Mouse (Mus musculus): Measurements from ENCODE around the gene Ttc30b. TPM values are rescaled to one million over a fixed set of nuclear protein-coding genes. Genes with fewer than 3 reads are reported as not detected.
"Not testable (repeated sequence)": the region's sequence is repeated elsewhere in the genome, so short reads cannot be mapped to it uniquely, and the experiment has no call there.

Gene Ttc30b
- polyA plus RNA-seq, 1 experiment from 2014 or later, result 6.7 TPM

- no peak for TF ChIP-seq CTCF (IDR thresholded peaks at IDR 0.05; ENCODE audit: low read depth)
- Histone ChIP-seq H3K36me3 (ENCODE audit: control insufficient read depth, insufficient read depth) (no peaks in the 10 kb centered on the region), H3K4me1 (replicated peaks; ENCODE audit: control insufficient read depth, insufficient read depth, low read length) (no peaks in the 10 kb centered on the region), H3K27me3 (replicated peaks; ENCODE audit: control insufficient read depth, insufficient read depth, low read length) (no peaks in the 10 kb centered on the region), H3K27ac (ENCODE audit: low read depth, low read length) (no peak overlapping the region), H3K9ac (ENCODE audit: low read depth, low read length) (no peak overlapping the region), H3K4me3 (ENCODE audit: low read depth, low read length) (no peak overlapping the region), H3K4me2 (replicated peaks; ENCODE audit: low read depth) (no peak overlapping the region), H3K9me3 (ENCODE audit: control insufficient read depth) (no peaks in the 10 kb centered on the region)
- no peak for ATAC-seq
- 59% methylated on average over 8 of the region's 8 CpGs for WGBS
Measured at GRCm38 (mm10) chr2:75950685-75951084, 12.3 kb upstream of the Ttc30b start.

GRCm38 (mm10) chr2:75937520-75938116, 767 bp downstream of the Ttc30b start:
- Histone ChIP-seq H3K4me3 (ENCODE audit: low read depth, low read length) (peak overlapping the region; percentile 55), H3K4me2 (replicated peaks; ENCODE audit: low read depth) (peak overlapping the region; percentile 81), H3K9ac (ENCODE audit: low read depth, low read length) (peak overlapping the region; percentile 51; the same call in 1 of the 2 replicates)
- H3K27ac ChIP-seq (ENCODE audit: low read depth, low read length); H3K9me3 ChIP-seq (ENCODE audit: control insufficient read depth); H3K27me3 ChIP-seq (replicated peaks; ENCODE audit: control insufficient read depth, insufficient read depth, low read length); H3K36me3 ChIP-seq (ENCODE audit: control insufficient read depth, insufficient read depth); H3K4me1 ChIP-seq (replicated peaks; ENCODE audit: control insufficient read depth, insufficient read depth, low read length): not testable (repeated sequence)
- WGBS, result 66% methylated on average over 15 of the region's 17 CpGs
- ATAC-seq, result peak; percentile 56; the same call in 1 of the 2 replicates

GRCm38 (mm10) chr2:75936685-75937084, 1.7 kb downstream of the Ttc30b start:
- WGBS, result 92% methylated on average over 2 of the region's 2 CpGs
- not testable (repeated sequence) for H3K27ac ChIP-seq (ENCODE audit: low read depth, low read length); H3K4me2 ChIP-seq (replicated peaks; ENCODE audit: low read depth); ATAC-seq; H3K4me1 ChIP-seq (replicated peaks; ENCODE audit: control insufficient read depth, insufficient read depth, low read length); H3K9me3 ChIP-seq (ENCODE audit: control insufficient read depth); H3K36me3 ChIP-seq (ENCODE audit: control insufficient read depth, insufficient read depth); H3K9ac ChIP-seq (ENCODE audit: low read depth, low read length); H3K27me3 ChIP-seq (replicated peaks; ENCODE audit: control insufficient read depth, insufficient read depth, low read length); H3K4me3 ChIP-seq (ENCODE audit: low read depth, low read length)

GRCm38 (mm10) chr2:75933541-75933940, 4.8 kb downstream of the Ttc30b start:
- 29% methylated on average over 7 of the region's 7 CpGs for WGBS
- no peak for ATAC-seq
- Histone ChIP-seq H3K4me1 (replicated peaks; ENCODE audit: control insufficient read depth, insufficient read depth, low read length) (no peaks in the 10 kb centered on the region), H3K27ac (ENCODE audit: low read depth, low read length) (no peak overlapping the region), H3K4me3 (ENCODE audit: low read depth, low read length) (no peak overlapping the region), H3K36me3 (ENCODE audit: control insufficient read depth, insufficient read depth) (peaks cover 10% of the 10 kb centered on the region; the same call in 1 of the 2 replicates), H3K4me2 (replicated peaks; ENCODE audit: low read depth) (no peak overlapping the region), H3K27me3 (replicated peaks; ENCODE audit: control insufficient read depth, insufficient read depth, low read length) (no peaks in the 10 kb centered on the region), H3K9me3 (ENCODE audit: control insufficient read depth) (no peaks in the 10 kb centered on the region), H3K9ac (ENCODE audit: low read depth, low read length) (no peak overlapping the region)
- no peak for TF ChIP-seq CTCF (IDR thresholded peaks at IDR 0.05; ENCODE audit: low read depth)

GRCm38 (mm10) chr2:75930941-75931340, 7.4 kb downstream of the Ttc30b start:
- ATAC-seq, result no peak
- no peak for TF ChIP-seq CTCF (IDR thresholded peaks at IDR 0.05; ENCODE audit: low read depth)
- peaks cover 14% of the 10 kb centered on the region; the same call in 1 of the 2 replicates for H3K36me3 ChIP-seq (ENCODE audit: control insufficient read depth, insufficient read depth)
- no peaks in the 10 kb centered on the region for H3K4me1 ChIP-seq (replicated peaks; ENCODE audit: control insufficient read depth, insufficient read depth, low read length)
- no peak overlapping the region for H3K4me2 ChIP-seq (replicated peaks; ENCODE audit: low read depth)
- 92% methylated on average over 2 of the region's 2 CpGs for WGBS
- no peak overlapping the region for H3K4me3 ChIP-seq (ENCODE audit: low read depth, low read length)
- no peak overlapping the region for H3K27ac ChIP-seq (ENCODE audit: low read depth, low read length)
- H3K9me3 ChIP-seq (ENCODE audit: control insufficient read depth), result no peaks in the 10 kb centered on the region
- no peak overlapping the region for H3K9ac ChIP-seq (ENCODE audit: low read depth, low read length)
- no peaks in the 10 kb centered on the region for H3K27me3 ChIP-seq (replicated peaks; ENCODE audit: control insufficient read depth, insufficient read depth, low read length)

- H3K27me3 ChIP-seq (replicated peaks; ENCODE audit: control insufficient read depth, insufficient read depth, low read length), result no peaks in the 10 kb centered on the region
- no peaks in the 10 kb centered on the region for H3K4me1 ChIP-seq (replicated peaks; ENCODE audit: control insufficient read depth, insufficient read depth, low read length)
- no peak for ATAC-seq
- H3K9me3 ChIP-seq (ENCODE audit: control insufficient read depth), result no peaks in the 10 kb centered on the region
- H3K4me2 ChIP-seq (replicated peaks; ENCODE audit: low read depth), result no peak overlapping the region
- H3K27ac ChIP-seq (ENCODE audit: low read depth, low read length), result no peak overlapping the region
- H3K9ac ChIP-seq (ENCODE audit: low read depth, low read length), result no peak overlapping the region
- no peak overlapping the region for H3K4me3 ChIP-seq (ENCODE audit: low read depth, low read length)
- peaks cover 14% of the 10 kb centered on the region; the same call in 1 of the 2 replicates for H3K36me3 ChIP-seq (ENCODE audit: control insufficient read depth, insufficient read depth)
- 91% methylated on average over 6 of the region's 6 CpGs for WGBS
- TF ChIP-seq CTCF (IDR thresholded peaks at IDR 0.05; ENCODE audit: low read depth), result no peak
Measured at GRCm38 (mm10) chr2:75929786-75930444, 8.5 kb downstream of the Ttc30b start.
